ENCODE assay signal across 8 mouse cellular contexts in genomic region chr10:122815094-122815493, GRCm38 (mm10).
DNase-seq lines count a peak whose midpoint lies in the region; ATAC-seq and TF ChIP-seq lines count a peak whose summit lies in the region.

No protein-coding gene starts in this region.

- no peaks in the 10 kb centered on the region for H3K36me3 ChIP-seq in C2C12 (ENCODE audit: control insufficient read depth, insufficient read depth)
- H3K36me3 ChIP-seq in megakaryocyte, embryonic 14.5 days (replicated peaks; ENCODE audit: low read length), result peaks cover 12% of the 10 kb centered on the region
- no peaks in the 10 kb centered on the region for H3K36me3 ChIP-seq in stomach, postnatal 0 days (ENCODE audit: control insufficient read depth, insufficient read depth, low read length)

- no peak overlapping the region for H3K4me2 ChIP-seq in stomach, postnatal 0 days (replicated peaks; ENCODE audit: low read depth)

- H3K79me2 ChIP-seq in C2C12 (ENCODE audit: control insufficient read depth, insufficient read depth), result no peaks in the 10 kb centered on the region

- H3K9me3 ChIP-seq in megakaryocyte, embryonic 14.5 days, result 0 out of 2 replicates have a peak, but pooled peaks cover 3% of the 10 kb centered on the region
- H3K9me3 ChIP-seq in stomach, postnatal 0 days (ENCODE audit: control insufficient read depth, low read length), result no peaks in the 10 kb centered on the region

- no peak overlapping the region for H3K27ac ChIP-seq in stomach, postnatal 0 days (replicated peaks)

- H3ac ChIP-seq in C2C12 (ENCODE audit: control insufficient read depth, insufficient read length, low read depth), result no peak overlapping the region

- peak; percentile 70; the same call in 1 of the 2 replicates for ATAC-seq in stomach, postnatal 0 days (ENCODE audit: low FRiP score, low TSS enrichment)

- H3K27me3 ChIP-seq in C2C12 (ENCODE audit: control insufficient read depth, insufficient read depth, insufficient read length), result no peaks in the 10 kb centered on the region
- H3K27me3 ChIP-seq in megakaryocyte, embryonic 14.5 days (replicated peaks), result no peaks in the 10 kb centered on the region
- no peaks in the 10 kb centered on the region for H3K27me3 ChIP-seq in stomach, postnatal 0 days (ENCODE audit: control insufficient read depth, insufficient read depth, low read length)

- H3K9ac ChIP-seq in stomach, postnatal 0 days (ENCODE audit: low read length), result no peak overlapping the region

- no peaks in the 10 kb centered on the region for H3K79me3 ChIP-seq in C2C12 (ENCODE audit: low read depth)

- intact Hi-C loops in heart, postnatal 25 days (cut with DNase I), result no loop called here

- H3K4me3 ChIP-seq in C2C12 (ENCODE audit: insufficient read depth, poor library complexity, severe bottlenecking), result no peak overlapping the region
- H3K4me3 ChIP-seq in megakaryocyte, embryonic 14.5 days (replicated peaks), result peak overlapping the region; percentile 78
- H3K4me3 ChIP-seq in stomach, postnatal 0 days (ENCODE audit: low read depth, low read length), result no peak overlapping the region

- H3K4me1 ChIP-seq in megakaryocyte, embryonic 14.5 days, result peaks cover 66% of the 10 kb centered on the region
- H3K4me1 ChIP-seq in stomach, postnatal 0 days (replicated peaks; ENCODE audit: control insufficient read depth, insufficient read depth), result no peaks in the 10 kb centered on the region

- no peak for TF ChIP-seq CTCF in C2C12 (IDR thresholded peaks at IDR 0.05; ENCODE audit: control insufficient read depth, insufficient read depth, insufficient read length)
- no peak for TF ChIP-seq CTCF in stomach, postnatal 0 days (IDR thresholded peaks at IDR 0.05; ENCODE audit: low read depth)

- peak; percentile 18 for DNase-seq in embryo, embryonic 10.5 days (ENCODE audit: low spot score)
- DNase-seq in embryo, embryonic 9.5 days (ENCODE audit: extremely low spot score), result no peak
- peak; percentile 77 for DNase-seq in cerebellum, adult 9-10 months
- DNase-seq in heart, postnatal 25 days (ENCODE audit: low spot score), result peak; percentile 61
- peak; percentile 85 for DNase-seq in layer of hippocampus, adult 9-11 months
- DNase-seq in stomach, postnatal 0 days (ENCODE audit: low spot score), result no peak

- TF ChIP-seq EP300 in stomach, postnatal 0 days (optimal IDR thresholded peaks at IDR 0.05), result no peak

- WGBS in stomach, postnatal 0 days, result 48% methylated on average over 14 of the region's 14 CpGs

TF ChIP-seq in C2C12, 6 proteins besides CTCF, POLR2A, EP300 and RAD21:
- TF ChIP-seq MYOD1 (IDR thresholded peaks at IDR 0.05; ENCODE audit: control insufficient read depth, insufficient read length, low read depth), result peak; percentile 13
- peak; percentile 51 for TF ChIP-seq MAX (IDR thresholded peaks at IDR 0.05)
- TF ChIP-seq FOSL1 (IDR thresholded peaks at IDR 0.05; ENCODE audit: insufficient read depth, low read length, poor library complexity, severe bottlenecking), result peak; percentile 84
- TF ChIP-seq CEBPB (IDR thresholded peaks at IDR 0.05; ENCODE audit: low read depth), result no peak

Comparison
In these comparisons a context has a peak if more than half of its experiments do, and no peak if none do; other contexts are left out.
1. DNase-seq: peak in embryo, embryonic 10.5 days (single experiment), cerebellum, adult 9-10 months (single experiment), heart, postnatal 25 days (single experiment) and layer of hippocampus, adult 9-11 months (single experiment); none in embryo, embryonic 9.5 days (single experiment) and stomach, postnatal 0 days (single experiment).